Comparison of ENCODE assay signal across 17 mouse cellular contexts in the genomic region with DNA sequence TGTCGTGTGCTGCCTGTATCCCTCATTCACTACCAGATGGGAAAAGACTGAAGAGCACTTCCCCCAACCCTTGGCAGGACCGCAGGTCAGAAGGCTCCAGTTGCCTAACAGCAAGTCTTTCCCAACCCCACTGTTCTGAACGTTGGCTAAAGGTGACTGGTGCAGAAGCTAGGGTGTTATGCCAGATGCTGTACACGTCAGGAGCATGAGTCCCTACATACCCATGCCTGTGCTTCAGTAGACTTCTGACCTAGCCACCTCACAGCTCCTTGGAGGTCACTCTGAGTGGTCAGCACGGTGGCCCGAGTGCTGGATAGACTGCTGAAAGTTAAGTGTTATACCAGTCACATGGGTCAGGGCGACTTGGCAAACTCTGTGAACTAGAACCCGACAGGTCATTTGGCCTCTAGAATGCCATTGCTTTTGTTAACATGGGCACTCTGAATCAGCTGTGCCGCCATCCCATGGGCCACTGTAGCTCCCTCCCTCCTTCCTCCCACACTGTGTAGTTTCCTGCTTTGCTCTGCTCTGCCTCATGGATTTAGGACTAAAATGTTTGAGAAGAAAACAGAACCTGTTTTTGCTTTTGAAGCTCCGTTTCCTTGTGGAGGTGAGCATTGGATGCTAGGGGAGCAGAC. TPM values are rescaled to one million over a fixed set of nuclear protein-coding genes. Genes with fewer than 3 reads are reported as not detected.
DNase-seq lines count a peak whose midpoint lies in the region; ATAC-seq and TF ChIP-seq lines count a peak whose summit lies in the region.
"Had no signal": no experiment of that assay in that cellular context is flagged by ENCODE, and none has a peak within 500 bp of the region (broad histone marks: within the 10 kb centered on the region; RNA-seq: fewer than 3 reads in every experiment).

No protein-coding gene starts in this region.

- H3K4me1 ChIP-seq in kidney, embryonic 14.5 days (ENCODE audit: control insufficient read depth, insufficient read depth, low read length), result no peaks in the 10 kb centered on the region
- H3K4me1 ChIP-seq: embryonic facial prominence, embryonic 15.5 days; midbrain, embryonic 15.5 days; neural tube, embryonic 13.5 days had no signal

- peak; percentile 89 for ATAC-seq in granulocyte monocyte progenitor cell, adult 5-6 weeks (replicated peaks; ENCODE audit: poor library complexity, severe bottlenecking)
- no peak for ATAC-seq in kidney, embryonic 14.5 days (ENCODE audit: low FRiP score, low TSS enrichment)
- ATAC-seq: forebrain, embryonic 16.5 days; midbrain, embryonic 15.5 days had no signal

- intact Hi-C loops in gastrocnemius, adult 2 months (cut with DNase I), result no loop called here
- intact Hi-C loops in gastrocnemius, postnatal 14 days (cut with DNase I; ENCODE audit: low total_unique reads), result no loop called here
- intact Hi-C loops in heart, postnatal 14 days (cut with DNase I), result no loop called here

- H3K27me3 ChIP-seq in kidney, embryonic 14.5 days (ENCODE audit: control insufficient read depth, insufficient read depth, low read length), result no peaks in the 10 kb centered on the region
- H3K27me3 ChIP-seq: embryonic facial prominence, embryonic 15.5 days; midbrain, embryonic 15.5 days; neural tube, embryonic 13.5 days had no signal

- H3K4me3 ChIP-seq in gastrocnemius, adult 2 months, result no peak overlapping the region
- no peak overlapping the region for H3K4me3 ChIP-seq in kidney, embryonic 14.5 days (ENCODE audit: low read length)
- H3K4me3 ChIP-seq: embryonic facial prominence, embryonic 15.5 days; midbrain, embryonic 15.5 days; neural tube, embryonic 13.5 days had no signal

- H3K36me3 ChIP-seq in kidney, embryonic 14.5 days (ENCODE audit: control insufficient read depth, insufficient read depth, low read length), result peaks cover 14% of the 10 kb centered on the region; the same call in 1 of the 2 replicates

- H3K27ac ChIP-seq in gastrocnemius, adult 2 months, result peak overlapping the region; percentile 71
- no peak overlapping the region for H3K27ac ChIP-seq in kidney, embryonic 14.5 days (ENCODE audit: low read depth, low read length)
- H3K27ac ChIP-seq: embryonic facial prominence, embryonic 15.5 days; liver, embryonic 14.5 days; midbrain, embryonic 15.5 days; neural tube, embryonic 13.5 days had no signal

- no peaks in the 10 kb centered on the region for H3K9me3 ChIP-seq in kidney, embryonic 14.5 days (ENCODE audit: control insufficient read depth, low read length)
- H3K9me3 ChIP-seq: embryonic facial prominence, embryonic 15.5 days; midbrain, embryonic 15.5 days; neural tube, embryonic 13.5 days had no signal

- H3K9ac ChIP-seq in kidney, embryonic 14.5 days (ENCODE audit: low read depth, low read length), result no peak overlapping the region
- H3K9ac ChIP-seq: embryonic facial prominence, embryonic 15.5 days; liver, embryonic 14.5 days; midbrain, embryonic 15.5 days; neural tube, embryonic 13.5 days had no signal

- no peak for TF ChIP-seq CTCF in gastrocnemius, adult 2 months (IDR thresholded peaks at IDR 0.05)

- H3K4me2 ChIP-seq in kidney, embryonic 14.5 days (replicated peaks; ENCODE audit: low read depth, low read length), result no peak overlapping the region
- H3K4me2 ChIP-seq: embryonic facial prominence, embryonic 15.5 days; midbrain, embryonic 15.5 days; neural tube, embryonic 13.5 days had no signal

- WGBS in kidney, embryonic 14.5 days, result 82% methylated on average over 10 of the region's 10 CpGs

- DNase-seq in gastrocnemius, adult 2 months, result peak; percentile 74
- no peak for DNase-seq in gastrocnemius, postnatal 14 days
- peak; percentile 98 for DNase-seq in adipocyte (ENCODE audit: low spot score)
- peak; percentile 80 for DNase-seq in lung, postnatal 25 days (ENCODE audit: low spot score)
- no peak for DNase-seq in heart, postnatal 14 days
- no peak for DNase-seq in cerebellum, postnatal 10 days
- DNase-seq: B cell, adult 2 months; cerebellum, postnatal 25 days; heart, postnatal 4 days; thymus, postnatal 25 days had no signal

RNA-seq across cellular contexts. Expression of gene Ppp2r1b, which starts 9.9 kb away (rescaled TPM):
- total RNA-seq in gastrocnemius, adult 2 months (2021), result 1 to 10 TPM; 5.9 to 7.6 TPM
- total RNA-seq in gastrocnemius, postnatal 14 days (2021), result 1 to 10 TPM; 5.5 to 5.8 TPM
- total RNA-seq in granulocyte monocyte progenitor cell, adult 5-6 weeks (2014; fragmentation: Nextera tagmentation), result 32.3 and 37.3 TPM in 2 replicates
- total RNA-seq in granulocyte monocyte progenitor cell, adult 5-6 weeks (2017), result 42.6 and 42.8 TPM in 2 replicates
- 10 to 100 TPM in 1 of 2 experiments, 1 to 10 TPM in 1; 9.3 to 12.2 TPM for total RNA-seq in heart, postnatal 14 days (2021)
- 43.1 and 89.4 TPM in 2 replicates for polyA plus RNA-seq in kidney, embryonic 14.5 days (2014; fragmentation: Nextera tagmentation; extraction: Ambion mirVana)

RNA-seq across cellular contexts. Expression of gene 1110032A03Rik, which starts 59.9 kb away (rescaled TPM):
- 10 to 100 TPM; 10.4 to 11.2 TPM for total RNA-seq in gastrocnemius, adult 2 months (2021)
- total RNA-seq in gastrocnemius, postnatal 14 days (2021), result 10 to 100 TPM in 1 of 2 experiments, 1 to 10 TPM in 1; 7.9 to 11.9 TPM
- 19.9 and 22.7 TPM in 2 replicates for total RNA-seq in granulocyte monocyte progenitor cell, adult 5-6 weeks (2014; fragmentation: Nextera tagmentation)
- 11.2 and 16.3 TPM in 2 replicates for total RNA-seq in granulocyte monocyte progenitor cell, adult 5-6 weeks (2017)
- 10 to 100 TPM in 1 of 2 experiments, 1 to 10 TPM in 1; 7.9 to 10.4 TPM for total RNA-seq in heart, postnatal 14 days (2021)
- 35.7 and 37.8 TPM in 2 replicates for polyA plus RNA-seq in kidney, embryonic 14.5 days (2014; fragmentation: Nextera tagmentation; extraction: Ambion mirVana)

Comparison
In these comparisons a context has a peak if more than half of its experiments do, and no peak if none do; other contexts are left out.
1. DNase-seq: peak in gastrocnemius, adult 2 months (single experiment), adipocyte (single experiment) and lung, postnatal 25 days (single experiment); none in gastrocnemius, postnatal 14 days (single experiment), heart, postnatal 14 days (0 of 2) and cerebellum, postnatal 10 days (0 of 2).